Comparison of ENCODE assay signal across 23 mouse cellular contexts in genomic region chr13:47135741-47136140, GRCm38 (mm10).
"Had no signal": no experiment of that assay in that cellular context is flagged by ENCODE, and none has a peak within 500 bp of the region (broad histone marks: within the 10 kb centered on the region; RNA-seq: fewer than 3 reads in every experiment).

No protein-coding gene starts in this region.

- DNase-seq: gastrocnemius, postnatal 10 days; gastrocnemius, postnatal 25 days; heart, adult 18-20 months; heart, postnatal 10 days; heart, postnatal 4 days; kidney, adult 18-20 months; kidney, adult 8-10 months; kidney, postnatal 10 days; kidney, postnatal 25 days; kidney, postnatal 4 days had no signal

- H3K9ac ChIP-seq: heart, embryonic 12.5 days; hindbrain, embryonic 12.5 days; hindbrain, embryonic 14.5 days; intestine, embryonic 15.5 days; liver, embryonic 12.5 days; liver, embryonic 14.5 days had no signal

- H3K9me3 ChIP-seq: intestine, embryonic 15.5 days; liver, embryonic 12.5 days had no signal

- H3K36me3 ChIP-seq: hindbrain, embryonic 10.5 days; hindbrain, embryonic 12.5 days; intestine, embryonic 15.5 days; liver, embryonic 12.5 days had no signal

- H3K27ac ChIP-seq: heart, embryonic 10.5 days; hindbrain, embryonic 10.5 days; hindbrain, embryonic 12.5 days; hindbrain, embryonic 14.5 days; intestine, embryonic 15.5 days; layer of hippocampus, adult 2 months; left cerebral cortex, adult 2 months; liver, embryonic 12.5 days; liver, embryonic 14.5 days had no signal

- H3K4me1 ChIP-seq: heart, embryonic 10.5 days; heart, embryonic 12.5 days; hindbrain, embryonic 10.5 days; hindbrain, embryonic 12.5 days; intestine, embryonic 15.5 days; liver, embryonic 12.5 days had no signal

- H3K27me3 ChIP-seq: heart, embryonic 12.5 days; hindbrain, embryonic 12.5 days; intestine, embryonic 15.5 days; liver, embryonic 12.5 days had no signal

- ATAC-seq: hindbrain, embryonic 16.5 days; inflammation-experienced regulatory T-cells, adult 6 months; intestine, embryonic 15.5 days; intestine, postnatal 0 days; liver, embryonic 12.5 days had no signal

- H3K4me3 ChIP-seq: heart, embryonic 10.5 days; heart, embryonic 12.5 days; hindbrain, embryonic 10.5 days; hindbrain, embryonic 12.5 days; intestine, embryonic 15.5 days; layer of hippocampus, adult 2 months; left cerebral cortex, adult 2 months; liver, embryonic 12.5 days had no signal

- H3K4me2 ChIP-seq: heart, embryonic 12.5 days; hindbrain, embryonic 12.5 days; hindbrain, embryonic 14.5 days; intestine, embryonic 15.5 days; liver, embryonic 12.5 days had no signal
